Mouse (Mus musculus): ENCODE data around the gene Abcg8. TPM values are rescaled to one million over a fixed set of nuclear protein-coding genes. Genes with fewer than 3 reads are reported as not detected.

Gene Abcg8
- polyA plus RNA-seq, 1 experiment, result not detected

- Histone ChIP-seq H3K4me3 (ENCODE audit: insufficient read depth, low read length) (no peak overlapping the region), H3K4me1 (ENCODE audit: control insufficient read depth, insufficient read depth, low read length) (no peaks in the 10 kb centered on the region), H3K27ac (ENCODE audit: insufficient read depth, low read length) (no peak overlapping the region)
- no peak for TF ChIP-seq CTCF (IDR thresholded peaks at IDR 0.05; ENCODE audit: borderline replicate concordance, insufficient read depth, low read length)
- TF ChIP-seq POLR2A (IDR thresholded peaks at IDR 0.05; ENCODE audit: low read depth, low read length), result no peak
Observed at GRCm38 (mm10) chr17:84675204-84675603, 898 bp upstream of the Abcg8 start.

GRCm38 (mm10) chr17:84677595-84677994, 1.5 kb downstream of the Abcg8 start:
- Histone ChIP-seq H3K27ac (ENCODE audit: insufficient read depth, low read length) (no peak overlapping the region), H3K4me1 (ENCODE audit: control insufficient read depth, insufficient read depth, low read length) (no peaks in the 10 kb centered on the region), H3K4me3 (ENCODE audit: insufficient read depth, low read length) (no peak overlapping the region)
- TF ChIP-seq CTCF (IDR thresholded peaks at IDR 0.05; ENCODE audit: borderline replicate concordance, insufficient read depth, low read length), result no peak
- no peak for TF ChIP-seq POLR2A (IDR thresholded peaks at IDR 0.05; ENCODE audit: low read depth, low read length)

- peaks cover 7% of the 10 kb centered on the region for H3K4me1 ChIP-seq (ENCODE audit: control insufficient read depth, insufficient read depth, low read length)
- H3K4me3 ChIP-seq (ENCODE audit: insufficient read depth, low read length), result no peak overlapping the region
- no peak overlapping the region for H3K27ac ChIP-seq (ENCODE audit: insufficient read depth, low read length)
- TF ChIP-seq POLR2A (IDR thresholded peaks at IDR 0.05; ENCODE audit: low read depth, low read length) (no peak), CTCF (IDR thresholded peaks at IDR 0.05; ENCODE audit: borderline replicate concordance, insufficient read depth, low read length) (no peak)
Observed at GRCm38 (mm10) chr17:84681670-84682069, 5.6 kb downstream of the Abcg8 start.

- no peak within 1 kb of the TSS for H3K4me3 ChIP-seq (ENCODE audit: insufficient read depth, low read length)
- TF ChIP-seq POLR2A (IDR thresholded peaks at IDR 0.05; ENCODE audit: low read depth, low read length), result no peak
- TF ChIP-seq CTCF (IDR thresholded peaks at IDR 0.05; ENCODE audit: borderline replicate concordance, insufficient read depth, low read length), result no peak
- peaks cover 7% of the 10 kb centered on the region for H3K4me1 ChIP-seq (ENCODE audit: control insufficient read depth, insufficient read depth, low read length)
- no peak within 1 kb of the TSS for H3K27ac ChIP-seq (ENCODE audit: insufficient read depth, low read length)
Observed at GRCm38 (mm10) chr17:84682734-84683717, 6.9 kb downstream of the Abcg8 start, which contains the start of gene Abcg5. TSS of gene Abcg5 (minus strand) at chr17:84683011.

GRCm38 (mm10) chr17:84684284-84684683, 8.2 kb downstream of the Abcg8 start:
- peaks cover 7% of the 10 kb centered on the region for H3K4me1 ChIP-seq (ENCODE audit: control insufficient read depth, insufficient read depth, low read length)
- no peak overlapping the region for H3K4me3 ChIP-seq (ENCODE audit: insufficient read depth, low read length)
- H3K27ac ChIP-seq (ENCODE audit: insufficient read depth, low read length), result no peak overlapping the region
- no peak for TF ChIP-seq CTCF (IDR thresholded peaks at IDR 0.05; ENCODE audit: borderline replicate concordance, insufficient read depth, low read length)
- no peak for TF ChIP-seq POLR2A (IDR thresholded peaks at IDR 0.05; ENCODE audit: low read depth, low read length)

GRCm38 (mm10) chr17:84685286-84685685, 9.2 kb downstream of the Abcg8 start:
- Histone ChIP-seq H3K4me3 (ENCODE audit: insufficient read depth, low read length) (no peak overlapping the region), H3K27ac (ENCODE audit: insufficient read depth, low read length) (no peak overlapping the region), H3K4me1 (ENCODE audit: control insufficient read depth, insufficient read depth, low read length) (peaks cover 7% of the 10 kb centered on the region)
- TF ChIP-seq POLR2A (IDR thresholded peaks at IDR 0.05; ENCODE audit: low read depth, low read length) (no peak), CTCF (IDR thresholded peaks at IDR 0.05; ENCODE audit: borderline replicate concordance, insufficient read depth, low read length) (no peak)

- peaks cover 7% of the 10 kb centered on the region for H3K4me1 ChIP-seq (ENCODE audit: control insufficient read depth, insufficient read depth, low read length)
- no peak overlapping the region for H3K27ac ChIP-seq (ENCODE audit: insufficient read depth, low read length)
- no peak overlapping the region for H3K4me3 ChIP-seq (ENCODE audit: insufficient read depth, low read length)
- TF ChIP-seq CTCF (IDR thresholded peaks at IDR 0.05; ENCODE audit: borderline replicate concordance, insufficient read depth, low read length), result no peak
- no peak for TF ChIP-seq POLR2A (IDR thresholded peaks at IDR 0.05; ENCODE audit: low read depth, low read length)
Observed at GRCm38 (mm10) chr17:84687994-84688393, 11.9 kb downstream of the Abcg8 start.

- no peak overlapping the region for H3K27ac ChIP-seq (ENCODE audit: insufficient read depth, low read length)
- no peak overlapping the region for H3K4me3 ChIP-seq (ENCODE audit: insufficient read depth, low read length)
- H3K4me1 ChIP-seq (ENCODE audit: control insufficient read depth, insufficient read depth, low read length), result peaks cover 7% of the 10 kb centered on the region
- TF ChIP-seq POLR2A (IDR thresholded peaks at IDR 0.05; ENCODE audit: low read depth, low read length) (no peak), CTCF (IDR thresholded peaks at IDR 0.05; ENCODE audit: borderline replicate concordance, insufficient read depth, low read length) (no peak)
Observed at GRCm38 (mm10) chr17:84688834-84689233, 12.7 kb downstream of the Abcg8 start.

- no peak for TF ChIP-seq POLR2A (IDR thresholded peaks at IDR 0.05; ENCODE audit: low read depth, low read length)
- TF ChIP-seq CTCF (IDR thresholded peaks at IDR 0.05; ENCODE audit: borderline replicate concordance, insufficient read depth, low read length), result no peak
- Histone ChIP-seq H3K4me1 (ENCODE audit: control insufficient read depth, insufficient read depth, low read length) (peaks cover 7% of the 10 kb centered on the region), H3K4me3 (ENCODE audit: insufficient read depth, low read length) (no peak overlapping the region), H3K27ac (ENCODE audit: insufficient read depth, low read length) (no peak overlapping the region)
Observed at GRCm38 (mm10) chr17:84689316-84689715, 13.2 kb downstream of the Abcg8 start.

- TF ChIP-seq POLR2A (IDR thresholded peaks at IDR 0.05; ENCODE audit: low read depth, low read length) (no peak), CTCF (IDR thresholded peaks at IDR 0.05; ENCODE audit: borderline replicate concordance, insufficient read depth, low read length) (no peak)
- H3K27ac ChIP-seq (ENCODE audit: insufficient read depth, low read length), result no peak overlapping the region
- no peak overlapping the region for H3K4me3 ChIP-seq (ENCODE audit: insufficient read depth, low read length)
- peaks cover 3% of the 10 kb centered on the region; the same call in 1 of the 2 replicates for H3K4me1 ChIP-seq (ENCODE audit: control insufficient read depth, insufficient read depth, low read length)
Observed at GRCm38 (mm10) chr17:84690111-84690510, 14.0 kb downstream of the Abcg8 start.
